Mouse (Mus musculus) MEL (cell line): ENCODE results near the gene Bex1. TPM values are rescaled to one million over a fixed set of nuclear protein-coding genes. Genes with fewer than 3 reads are reported as not detected.

Experiments
- DNase-seq: peaks from one replicate; pipeline ENCODE4 v3.0.0; 2011; ENCODE audit warnings: low read depth, low spot score
- H3K27ac ChIP-seq: 2 replicates; pipeline ENCODE4 v1.5.1; 2012; ENCODE audit warnings: low read depth, mild to moderate bottlenecking, control low read depth, low read length, moderate library complexity; ENCODE audit not compliant: control insufficient read depth
- H3K27me3 ChIP-seq, 2 experiments: fragments of 150-350 bp in 1 of 2; sonication (generic) in 1 of 2; 2 replicates each; pipeline ENCODE4 v1.6.1; 2012; ENCODE audit warnings: low read length in 2 of 2, mild to moderate bottlenecking in 2 of 2, improper control_type of control experiment in 1 of 2, moderate library complexity in 1 of 2; ENCODE audit not compliant: insufficient read depth in 2 of 2, control insufficient read depth in 1 of 2
- H3K36me3 ChIP-seq, 2 experiments: 2 replicates each; pipeline ENCODE4 v1.6.1; 2012 to 2014; ENCODE audit warnings: low read length in 2 of 2, improper control_type of control experiment in 1 of 2, inconsistent platforms in 1 of 2, mild to moderate bottlenecking in 1 of 2; ENCODE audit not compliant: insufficient read depth in 2 of 2, control insufficient read depth in 1 of 2
- H3K4me1 ChIP-seq, 2 experiments: fragments of 150-350 bp in 1 of 2; sonication (generic) in 1 of 2; 2 replicates each; pipeline ENCODE4 v1.6.1; 2012; ENCODE audit warnings: low read length in 2 of 2, improper control_type of control experiment in 1 of 2, mild to moderate bottlenecking in 1 of 2; ENCODE audit not compliant: insufficient read depth in 2 of 2, control insufficient read depth in 1 of 2
- H3K4me3 ChIP-seq, 2 experiments: fragments of 150-350 bp in 1 of 2; sonication (generic) in 1 of 2; 2 replicates each; pipeline ENCODE4 v1.5.1; 2012; ENCODE audit warnings: low read depth in 2 of 2, low read length in 2 of 2, mild to moderate bottlenecking in 2 of 2, moderate library complexity in 2 of 2, control low read depth in 1 of 2, improper control_type of control experiment in 1 of 2; ENCODE audit not compliant: control insufficient read depth in 1 of 2, insufficient read depth in 1 of 2
- H3K79me2 ChIP-seq: 2 replicates; pipeline ENCODE4 v1.6.1; 2012; ENCODE audit warnings: mild to moderate bottlenecking, low read length, moderate library complexity; ENCODE audit not compliant: control insufficient read depth, poor library complexity, insufficient read depth
- H3K9ac ChIP-seq: 2 replicates; pipeline ENCODE4 v1.6.1; 2012; ENCODE audit warnings: low read depth, mild to moderate bottlenecking, control low read depth, low read length, moderate library complexity; ENCODE audit not compliant: control insufficient read depth, poor library complexity, severe bottlenecking
- H3K9me3 ChIP-seq: fragments of 150-350 bp; sonication (generic); replicated peaks from 2 replicates; pipeline ENCODE4 v1.6.1; 2012; ENCODE audit warnings: mild to moderate bottlenecking, low read length, improper control_type of control experiment, moderate library complexity; ENCODE audit not compliant: insufficient read depth
- BHLHE40 ChIP-seq: IDR thresholded peaks from 2 replicates; pipeline ENCODE4 v1.6.1; 2012; ENCODE audit warnings: low read depth, mild to moderate bottlenecking, inconsistent platforms, low read length, improper control_type of control experiment, borderline replicate concordance
- CHD1 ChIP-seq: IDR thresholded peaks from 2 replicates; pipeline ENCODE4 v1.6.1; 2012; ENCODE audit warnings: low read depth, mild to moderate bottlenecking, inconsistent platforms, low read length, improper control_type of control experiment
- CHD2 ChIP-seq: IDR thresholded peaks from 2 replicates; pipeline ENCODE4 v1.6.1; 2011; ENCODE audit warnings: low read length, improper control_type of control experiment
- ETS1 ChIP-seq: IDR thresholded peaks from 2 replicates; pipeline ENCODE4 v1.6.1; 2012; ENCODE audit warnings: low read depth, mild to moderate bottlenecking, inconsistent platforms, low read length, improper control_type of control experiment, moderate library complexity
- MAFK ChIP-seq: IDR thresholded peaks from 2 replicates; pipeline ENCODE4 v1.6.1; 2011; ENCODE audit warnings: low read depth, mild to moderate bottlenecking, low read length, improper control_type of control experiment, borderline replicate concordance
- MXI1 ChIP-seq: IDR thresholded peaks from 2 replicates; pipeline ENCODE4 v1.6.1; 2011; ENCODE audit warnings: mild to moderate bottlenecking, low read depth, low read length, improper control_type of control experiment
- MYB ChIP-seq: IDR thresholded peaks from 2 replicates; pipeline ENCODE4 v1.6.1; 2011; ENCODE audit warnings: mild to moderate bottlenecking, low read depth, low read length, improper control_type of control experiment
- MYC ChIP-seq: IDR thresholded peaks from 2 replicates; pipeline ENCODE4 v1.6.1; 2011; ENCODE audit warnings: low read depth, mild to moderate bottlenecking, low read length, improper control_type of control experiment, moderate library complexity
- NRF1 ChIP-seq: IDR thresholded peaks from 2 replicates; pipeline ENCODE4 v1.6.1; 2014; ENCODE audit warnings: low read depth, mild to moderate bottlenecking, inconsistent platforms, low read length, improper control_type of control experiment, moderate library complexity; ENCODE audit not compliant: poor library complexity, insufficient read depth, severe bottlenecking
- POLR2A ChIP-seq, 2 experiments: IDR thresholded peaks; 2 replicates each; pipeline ENCODE4 v1.6.1; 2011 to 2012; ENCODE audit warnings: low read length in 2 of 2, mild to moderate bottlenecking in 2 of 2, control low read depth in 1 of 2, improper control_type of control experiment in 1 of 2, low read depth in 1 of 2, moderate library complexity in 1 of 2; ENCODE audit not compliant: control insufficient read depth in 1 of 2, insufficient read depth in 1 of 2, poor library complexity in 1 of 2
- POLR2AphosphoS2 ChIP-seq: IDR thresholded peaks from 2 replicates; pipeline ENCODE4 v1.6.1; 2011; ENCODE audit warnings: low read length, improper control_type of control experiment
- RAD21 ChIP-seq: IDR thresholded peaks from 2 replicates; pipeline ENCODE4 v1.6.1; 2011; ENCODE audit warnings: mild to moderate bottlenecking, low read depth, low read length, improper control_type of control experiment
- RCOR1 ChIP-seq: IDR thresholded peaks from 2 replicates; pipeline ENCODE4 v1.6.1; 2012; ENCODE audit warnings: low read depth, mild to moderate bottlenecking, inconsistent platforms, low read length, improper control_type of control experiment
- SMC3 ChIP-seq: IDR thresholded peaks from 2 replicates; pipeline ENCODE4 v1.6.1; 2011; ENCODE audit warnings: low read depth, low read length, improper control_type of control experiment
- TAL1 ChIP-seq: IDR thresholded peaks from 2 replicates; pipeline ENCODE4 v1.6.1; 2012; ENCODE audit warnings: mild to moderate bottlenecking, inconsistent platforms, low read length, moderate library complexity, mixed read lengths
- TBP ChIP-seq: IDR thresholded peaks from 2 replicates; pipeline ENCODE4 v1.8.0; 2011; ENCODE audit warnings: low read depth, low read length, improper control_type of control experiment
- TCF12 ChIP-seq: IDR thresholded peaks from 2 replicates; pipeline ENCODE4 v1.6.1; 2014; ENCODE audit warnings: low read depth, mild to moderate bottlenecking, inconsistent platforms, low read length, improper control_type of control experiment, moderate library complexity
- ZC3H11A ChIP-seq: IDR thresholded peaks from 2 replicates; pipeline ENCODE4 v1.6.1; 2012; ENCODE audit warnings: low read depth, mild to moderate bottlenecking, inconsistent platforms, low read length, improper control_type of control experiment
- ZKSCAN1 ChIP-seq: IDR thresholded peaks from 2 replicates; pipeline ENCODE4 v1.6.1; 2012; ENCODE audit warnings: low read depth, mild to moderate bottlenecking, inconsistent platforms, low read length, improper control_type of control experiment, moderate library complexity
- ZMIZ1 ChIP-seq: IDR thresholded peaks from 2 replicates; pipeline ENCODE4 v1.6.1; 2012; ENCODE audit warnings: low read depth, mild to moderate bottlenecking, inconsistent platforms, low read length, improper control_type of control experiment, moderate library complexity
- ZNF384 ChIP-seq: IDR thresholded peaks from 2 replicates; pipeline ENCODE4 v1.6.1; 2012; ENCODE audit warnings: low read depth, mild to moderate bottlenecking, inconsistent platforms, low read length, improper control_type of control experiment
- polyA plus RNA-seq, 2 experiments: library from polyadenylated mRNA; stranded (reverse) in 1 of 2; unstranded in 1 of 2; fragments of >175 nt in 1 of 2; fragments of >200 nt in 1 of 2; gene quantifications; 2 replicates each; pipeline versions ENCODE4 v1.2.1 to v1.2.4; 2012; ENCODE audit warnings: low replicate concordance in 2 of 2, low read depth in 1 of 2; ENCODE audit not compliant: insufficient read length in 2 of 2, insufficient read depth in 1 of 2, missing spikeins in 1 of 2
- total RNA-seq: library from RNA; depleted of rRNA; stranded (reverse); fragments of 300-350 nt; gene quantifications from 2 replicates; pipeline ENCODE4 v1.2.3, GENCODE M21; 2012

Bex1 gene
- total and polyA plus RNA-seq, 3 experiments = 0.27 to 0.86 TPM; not detected in 1

GRCm38 (mm10) chrX:136248811-136249210 is 33.5 kb upstream of the Bex1 start:
- DNase-seq = no peak
- Histone ChIP-seq H3K27ac (no peak overlapping the region), H3K27me3 (no peaks in the 10 kb centered on the region), H3K9ac (no peak overlapping the region), H3K9me3 (no peaks in the 10 kb centered on the region), H3K4me1 (peaks cover 5 to 13% of the 10 kb centered on the region in 2 experiments), H3K79me2 (peaks cover 10% of the 10 kb centered on the region), H3K4me3 (no peak overlapping the region), H3K36me3 (peaks cover 0 to 9% of the 10 kb centered on the region in 2 experiments; a peak in 2 of 4 replicates)
- TF ChIP-seq RAD21 (no peak), MAFK (no peak), RCOR1 (no peak)

- 0 out of 2 replicates have a peak overlapping the region, but pooled peaks have one; percentile 35 for H3K27ac ChIP-seq
- peaks cover 10% of the 10 kb centered on the region for H3K79me2 ChIP-seq
- TF ChIP-seq BHLHE40 (no peak), POLR2A (IDR thresholded peaks at IDR 0.05; ENCODE audit: control insufficient read depth in 1 of 2, insufficient read depth in 1 of 2, low read depth in 1 of 2, low read length in 2 of 2, poor library complexity in 1 of 2) (no peak), POLR2AphosphoS2 (no peak), MYC (no peak), CHD2 (no peak), ZNF384 (no peak), MAFK (no peak), ZC3H11A (no peak), ZKSCAN1 (no peak), ZMIZ1 (no peak), TBP (no peak), SMC3 (no peak), CHD1 (no peak), ETS1 (no peak), MXI1 (no peak), TAL1 (no peak), TCF12 (no peak), NRF1 (no peak), MYB (no peak)
- peak overlapping the region; percentile 89 to 91 for H3K4me3 ChIP-seq
- no peaks in the 10 kb centered on the region; a peak in 1 of 4 replicates for H3K27me3 ChIP-seq
- H3K9ac ChIP-seq = peak overlapping the region; percentile 84
- H3K9me3 ChIP-seq = no peaks in the 10 kb centered on the region
- peaks cover 0 to 2% of the 10 kb centered on the region in 2 experiments; a peak in 1 of 4 replicates for H3K36me3 ChIP-seq
- peaks cover 0 to 5% of the 10 kb centered on the region in 2 experiments; a peak in 2 of 4 replicates for H3K4me1 ChIP-seq
- DNase-seq = peak; percentile 28
Observed at GRCm38 (mm10) chrX:136245521-136246071, 30.3 kb upstream of the Bex1 start.
